Mouse (Mus musculus) R1 (cell line): ENCODE results near the gene Creb3l1.

Source experiments
- DNase-seq: peaks from one replicate; pipeline ENCODE4 v3.0.0-alpha.2; 2018; ENCODE audit warnings: low read depth, low spot score

The Creb3l1 gene

GRCm38 (mm10) chr2:91964610-91965204, 59.6 kb downstream of the Creb3l1 start:
- DNase-seq, result no peak

- peak; percentile 92 for DNase-seq
Observed at GRCm38 (mm10) chr2:91963443-91963932, 60.8 kb downstream of the Creb3l1 start.

- DNase-seq, result peak; percentile 41
Observed at GRCm38 (mm10) chr2:91962864-91963401, 61.4 kb downstream of the Creb3l1 start.

GRCm38 (mm10) chr2:91961901-91962761, 62.2 kb downstream of the Creb3l1 start:
- no peak for DNase-seq

GRCm38 (mm10) chr2:91960459-91960858, 63.8 kb downstream of the Creb3l1 start:
- DNase-seq, result no peak

- DNase-seq, result no peak
Observed at GRCm38 (mm10) chr2:91959544-91960410, 64.5 kb downstream of the Creb3l1 start.

- DNase-seq, result peak; percentile 67
Observed at GRCm38 (mm10) chr2:91958701-91959457, 65.4 kb downstream of the Creb3l1 start.

- DNase-seq, result no peak
Observed at GRCm38 (mm10) chr2:91958049-91958448, 66.3 kb downstream of the Creb3l1 start.

GRCm38 (mm10) chr2:91957096-91957495, 67.2 kb downstream of the Creb3l1 start:
- DNase-seq, result no peak

GRCm38 (mm10) chr2:91955875-91956274, 68.4 kb downstream of the Creb3l1 start:
- no peak for DNase-seq

GRCm38 (mm10) chr2:91955121-91955591, 69.1 kb downstream of the Creb3l1 start:
- DNase-seq, result no peak

GRCm38 (mm10) chr2:91953825-91954224, 70.5 kb downstream of the Creb3l1 start:
- no peak for DNase-seq

GRCm38 (mm10) chr2:91950275-91951085, 73.8 kb downstream of the Creb3l1 start:
- DNase-seq, result peak; percentile 63

- DNase-seq, result no peak
Observed at GRCm38 (mm10) chr2:91949411-91950274, 74.7 kb downstream of the Creb3l1 start.

GRCm38 (mm10) chr2:91948792-91949241, 75.5 kb downstream of the Creb3l1 start:
- DNase-seq, result no peak

GRCm38 (mm10) chr2:91948151-91948509, 76.2 kb downstream of the Creb3l1 start:
- DNase-seq, result no peak

GRCm38 (mm10) chr2:91947397-91948150, 76.7 kb downstream of the Creb3l1 start:
- no peak for DNase-seq

- DNase-seq, result no peak
Observed at GRCm38 (mm10) chr2:91946836-91947235, 77.5 kb downstream of the Creb3l1 start.
